Mouse (Mus musculus): ENCODE measurements around the gene 4930519G04Rik.
A peak's percentile ranks its signal among the peaks of the same experiment; 100 is the strongest.
"Not testable (repeated sequence)": the region's sequence is repeated elsewhere in the genome, so short reads cannot be mapped to it uniquely, and the experiment has no call there.

Gene 4930519G04Rik

DNA sequence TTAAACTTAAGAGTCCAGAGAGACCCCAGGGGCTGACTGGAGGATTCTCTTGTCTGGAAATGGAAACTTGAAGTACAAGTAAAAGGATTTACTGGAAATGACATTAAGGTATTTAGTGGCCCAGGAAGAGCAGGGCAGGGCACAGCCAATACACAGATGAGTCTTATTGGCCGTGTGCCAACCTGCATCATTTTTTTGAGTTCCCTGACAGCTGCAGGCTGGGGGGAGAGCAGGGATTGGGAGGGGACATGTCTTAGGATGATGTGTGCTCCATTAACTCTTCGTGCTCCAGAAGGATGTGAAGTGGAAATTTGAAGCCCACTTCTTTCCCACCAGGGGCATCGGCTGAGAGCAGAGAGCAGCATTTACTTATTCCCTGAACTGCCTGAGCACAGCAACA is 11.3 kb upstream of the 4930519G04Rik start:
- DNase-seq (ENCODE audit: low spot score): not testable (repeated sequence)

DNA sequence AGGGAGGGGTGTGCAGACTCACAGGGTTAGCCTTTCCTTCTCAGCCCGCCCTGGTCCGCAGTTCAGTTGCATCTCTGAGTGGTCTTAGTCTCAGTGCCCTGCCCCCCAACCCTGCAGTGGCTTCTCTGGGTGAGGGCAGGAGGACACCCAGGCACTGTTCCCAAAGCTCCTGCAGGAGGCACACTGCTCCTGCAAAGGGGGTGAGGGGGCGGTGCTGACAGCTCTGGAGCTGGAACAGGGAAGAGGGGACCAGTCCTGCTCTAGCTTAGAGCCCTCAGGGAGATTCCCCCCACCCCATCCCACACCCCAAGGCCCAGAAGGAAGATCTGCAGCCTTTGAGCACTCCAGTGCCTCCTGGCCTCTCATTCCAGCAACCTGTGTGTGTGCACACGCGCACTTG is 10.8 kb upstream of the 4930519G04Rik start:
- DNase-seq (ENCODE audit: low spot score): no peak

DNA sequence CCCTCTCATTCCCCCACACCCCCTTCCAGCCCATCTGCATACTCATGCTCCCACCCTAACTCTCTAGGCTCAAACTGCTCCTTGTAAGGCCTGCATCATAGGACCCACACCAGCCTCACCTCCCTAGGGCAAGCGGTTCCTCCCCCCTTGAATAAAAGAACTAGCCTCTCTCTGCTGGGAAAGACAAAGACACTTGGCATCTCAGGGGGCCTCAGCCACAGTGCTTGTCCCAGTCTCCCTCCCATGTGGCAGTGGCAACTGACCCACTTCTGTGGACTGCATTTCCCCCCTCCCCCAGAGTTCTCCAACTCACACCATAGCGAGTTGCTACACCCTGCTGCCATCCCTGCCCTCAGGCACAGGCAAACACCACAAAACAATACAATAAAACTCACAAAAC is 9.1 kb upstream of the 4930519G04Rik start:
- DNase-seq (ENCODE audit: low spot score): not testable (repeated sequence)

DNA sequence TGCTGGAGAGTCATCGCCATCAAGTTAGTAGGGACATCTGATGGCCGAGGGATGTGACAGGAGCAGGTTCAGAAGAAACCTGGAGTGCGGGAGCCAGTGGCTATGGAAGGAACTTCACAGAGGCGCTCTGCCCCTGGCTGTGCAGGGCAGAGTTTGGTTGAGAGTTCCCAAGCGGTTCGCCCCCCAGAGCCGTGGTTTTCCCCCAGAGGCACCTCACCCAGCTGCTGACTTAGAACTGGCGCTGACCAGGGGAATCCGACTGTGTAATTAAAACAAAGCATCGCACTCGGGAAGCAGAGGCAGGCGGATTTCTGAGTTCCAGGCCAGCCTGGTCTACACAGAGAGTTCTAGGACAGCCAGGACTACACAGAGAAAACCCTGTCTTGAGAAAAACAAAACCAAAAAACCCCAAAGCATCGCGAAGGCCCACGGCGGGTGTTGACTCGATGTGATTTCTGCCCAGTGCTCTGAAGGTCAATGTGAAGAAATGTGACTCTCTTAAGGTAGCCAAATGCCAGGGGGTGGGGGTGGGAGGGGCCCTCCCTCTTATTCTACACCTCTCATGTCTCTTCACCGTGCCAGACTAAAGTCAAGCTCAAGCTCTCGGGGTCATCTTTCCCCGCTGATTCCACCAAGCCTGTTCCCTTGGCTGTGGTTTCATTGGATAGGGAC is 1.8 kb upstream of the 4930519G04Rik start:
- DNase-seq (ENCODE audit: low spot score): no peak

DNA sequence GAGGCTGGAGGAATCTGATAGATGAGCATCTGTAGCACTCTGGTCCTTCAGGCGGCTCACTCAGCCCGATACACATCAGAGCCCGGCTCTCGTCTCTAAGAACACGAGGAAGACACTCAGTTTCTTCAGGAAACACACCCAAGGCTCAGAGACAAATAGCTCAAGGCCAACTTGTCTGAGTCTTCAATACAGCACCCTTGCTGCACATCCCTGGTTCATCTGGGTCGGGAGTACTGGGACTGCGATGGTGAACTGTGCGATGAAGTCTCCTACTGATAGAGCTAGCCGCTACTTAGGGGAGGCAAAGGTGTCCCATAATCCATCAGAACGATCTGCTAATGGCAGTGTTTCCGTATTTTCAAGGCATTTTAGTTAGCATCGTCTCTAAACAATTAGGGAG is 5.1 kb downstream of the 4930519G04Rik start, which contains the start of gene Gm9936:
Gene Gm9936, minus strand, starts transcription at position 101 of the 400 bp plus-strand sequence.
- DNase-seq (ENCODE audit: low spot score): no peak

DNA sequence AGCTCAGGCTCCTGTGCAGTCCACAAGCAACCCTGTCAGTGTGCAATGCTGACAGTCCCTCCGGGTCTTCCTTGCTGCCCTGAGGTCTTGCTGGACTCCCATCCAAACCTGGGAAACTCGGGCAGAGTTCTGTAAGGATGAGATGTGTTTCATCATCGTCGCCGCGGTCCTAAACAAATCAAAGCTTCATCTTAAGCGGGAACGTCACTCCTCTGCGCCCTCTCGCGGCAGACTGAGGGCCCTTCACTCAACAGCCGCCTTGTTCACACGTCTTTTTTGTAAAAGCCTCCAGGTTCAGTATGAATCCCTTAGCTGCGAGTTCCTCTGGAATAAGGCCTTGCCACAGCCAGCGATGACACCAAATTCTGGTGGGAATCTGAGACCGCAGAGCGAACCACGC is 5.8 kb downstream of the 4930519G04Rik start:
- peak; percentile 58 for DNase-seq (ENCODE audit: low spot score)

DNA sequence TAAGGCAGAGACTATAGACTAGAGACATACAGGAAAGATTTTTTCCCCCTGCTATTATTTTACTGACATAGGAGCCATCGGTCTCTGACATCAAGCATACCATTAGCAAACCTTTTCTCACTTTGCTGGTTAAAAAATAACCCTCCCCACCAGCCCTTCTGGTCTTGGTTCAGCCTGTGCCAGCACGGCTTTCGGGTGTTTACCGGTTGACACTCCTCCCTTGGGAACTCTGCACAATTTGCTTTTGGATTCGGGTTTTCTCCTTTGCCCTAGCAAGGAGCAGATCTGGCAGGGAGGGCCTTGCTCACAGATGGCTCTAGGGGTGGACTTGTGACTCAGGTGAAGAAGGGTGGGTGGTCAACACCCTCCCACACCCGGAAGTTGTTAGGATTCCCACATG is 8.3 kb downstream of the 4930519G04Rik start:
- DNase-seq (ENCODE audit: low spot score): no peak

DNA sequence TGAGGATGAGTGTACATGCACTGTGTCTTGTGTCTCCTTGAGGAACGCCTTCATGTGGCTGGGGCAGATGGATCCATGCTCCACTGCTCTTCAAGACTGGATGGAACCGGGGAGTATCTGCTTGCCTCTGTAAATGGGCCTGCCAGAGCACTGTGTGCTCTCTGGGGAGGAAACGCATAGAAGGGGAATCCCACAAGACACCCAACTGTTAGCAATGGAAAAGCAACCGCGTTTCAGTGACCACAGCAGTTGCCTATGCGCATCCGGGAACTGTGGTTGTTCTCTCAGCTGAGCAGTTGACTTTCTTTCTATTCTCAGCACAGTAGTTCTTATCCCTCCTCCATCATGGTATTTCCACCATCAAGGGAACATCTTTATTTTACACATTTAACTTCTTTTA is 11.3 kb downstream of the 4930519G04Rik start:
- DNase-seq (ENCODE audit: low spot score): no peak

DNA sequence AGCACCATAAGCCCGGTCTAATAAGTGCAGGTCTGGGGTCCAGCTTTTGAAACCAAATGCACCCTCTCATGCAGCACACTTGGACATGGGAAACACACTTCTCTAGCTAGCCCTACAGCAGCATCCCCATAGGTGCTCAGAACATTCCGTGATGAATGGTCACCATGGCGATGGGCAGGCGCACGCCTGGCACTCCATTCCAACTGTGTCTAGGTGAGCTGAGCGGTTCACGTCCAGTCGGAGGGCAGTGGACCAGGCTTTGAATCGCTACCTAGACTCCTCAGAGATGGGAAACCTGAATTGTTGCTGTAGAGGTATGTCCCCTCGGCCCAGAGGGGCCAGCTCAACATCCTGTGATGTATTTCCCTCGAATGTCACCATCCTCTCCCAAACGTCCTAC is 11.8 kb downstream of the 4930519G04Rik start:
- DNase-seq (ENCODE audit: low spot score): no peak

DNA sequence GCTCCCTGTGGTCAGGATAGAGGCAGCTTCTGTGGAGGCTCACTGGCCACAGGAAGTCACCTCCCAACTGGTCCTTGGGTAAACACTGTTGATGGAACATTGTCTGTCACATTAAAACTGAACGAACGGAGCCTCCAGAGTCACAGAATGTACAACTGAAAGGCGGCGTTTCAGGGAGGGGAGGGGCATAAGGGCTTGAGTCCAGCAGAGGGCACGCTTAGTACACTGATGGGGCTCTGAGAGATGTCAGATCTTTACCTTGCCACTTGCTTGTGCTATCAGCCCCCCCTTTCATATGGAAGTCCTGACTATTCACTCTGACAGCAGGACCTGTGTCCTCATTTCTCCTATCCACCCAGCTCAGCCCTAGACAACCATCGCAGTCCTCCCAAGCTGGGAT is 22.4 kb downstream of the 4930519G04Rik start:
- no peak for DNase-seq (ENCODE audit: low spot score)

DNA sequence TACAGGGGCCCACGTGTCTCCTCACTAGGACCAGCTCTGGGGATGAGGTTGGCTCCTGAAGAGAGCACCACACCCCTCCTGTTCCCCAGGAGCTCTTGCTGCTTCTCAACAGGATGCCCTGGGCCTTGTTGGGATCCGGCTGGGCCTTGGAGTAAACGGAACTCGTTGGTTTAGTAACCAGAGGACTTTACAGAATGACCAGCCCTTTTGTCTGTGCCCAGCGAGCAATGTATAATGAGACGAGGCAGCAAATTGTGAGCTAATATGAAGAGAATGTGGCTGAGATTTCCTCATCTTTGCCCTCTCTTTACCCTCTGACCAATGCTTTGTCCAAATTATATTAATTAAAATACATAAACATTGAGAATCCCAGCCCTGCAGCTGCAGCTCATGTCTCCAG is 22.9 kb downstream of the 4930519G04Rik start:
- no peak for DNase-seq (ENCODE audit: low spot score)

DNA sequence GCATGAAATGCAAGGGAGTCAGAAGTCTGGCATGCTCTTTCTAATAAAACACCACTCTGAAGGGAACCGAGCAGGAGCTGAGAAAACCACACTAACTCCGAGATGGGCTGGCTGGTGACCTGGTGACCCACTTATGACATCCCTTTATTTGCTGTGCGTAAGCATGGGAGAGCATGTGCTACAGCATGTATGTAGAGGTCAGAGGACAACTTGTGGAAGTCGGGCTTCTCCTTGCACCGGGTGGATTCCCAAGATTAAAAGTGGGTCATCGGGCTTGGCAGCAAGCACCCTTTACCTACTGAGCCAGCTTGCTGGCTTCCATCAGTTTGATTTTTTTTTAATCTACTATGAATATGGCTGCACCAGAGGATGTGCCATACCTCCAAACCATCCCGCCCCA is 24.0 kb downstream of the 4930519G04Rik start:
- no peak for DNase-seq (ENCODE audit: low spot score)

DNA sequence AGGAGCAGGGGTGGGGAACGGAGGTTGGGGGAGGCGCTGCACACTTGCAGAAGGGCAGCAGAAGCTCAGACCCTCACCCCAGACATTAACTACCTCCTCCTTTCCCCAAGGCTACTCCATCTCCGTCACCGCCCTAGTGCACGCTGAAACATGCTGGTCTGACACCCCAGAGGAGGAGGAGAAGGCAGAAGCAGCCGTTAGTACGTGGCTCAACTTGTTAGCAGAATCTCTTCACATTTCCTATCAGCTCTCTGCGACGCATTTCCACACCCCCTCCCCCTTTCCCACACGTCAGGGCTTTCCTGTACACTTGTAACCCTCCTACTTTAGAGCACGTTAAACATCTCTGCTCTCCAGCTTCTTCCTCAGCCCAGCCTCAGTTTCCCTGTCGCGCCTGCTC is 25.9 kb downstream of the 4930519G04Rik start:
- DNase-seq (ENCODE audit: low spot score): no peak

DNA sequence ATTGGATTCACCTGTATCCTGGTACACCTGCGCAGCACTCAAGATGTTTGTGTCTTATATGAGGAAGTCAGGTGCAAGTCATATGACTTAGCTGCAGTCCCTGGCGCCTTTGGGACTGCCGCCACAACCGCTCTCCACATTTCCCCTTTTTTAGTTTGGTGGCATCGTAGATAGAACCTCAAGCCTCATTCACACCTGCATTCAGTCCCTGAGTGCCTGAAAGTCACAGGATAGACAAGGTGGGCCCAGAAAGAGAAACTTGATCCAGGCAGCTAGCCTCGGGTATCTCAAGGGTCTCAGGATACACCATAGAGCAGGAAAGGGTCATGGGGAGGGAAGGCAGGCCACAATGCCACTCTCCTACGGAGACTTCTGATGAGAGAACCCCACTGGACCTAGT is 28.9 kb downstream of the 4930519G04Rik start:
- DNase-seq (ENCODE audit: low spot score): not testable (repeated sequence)

DNA sequence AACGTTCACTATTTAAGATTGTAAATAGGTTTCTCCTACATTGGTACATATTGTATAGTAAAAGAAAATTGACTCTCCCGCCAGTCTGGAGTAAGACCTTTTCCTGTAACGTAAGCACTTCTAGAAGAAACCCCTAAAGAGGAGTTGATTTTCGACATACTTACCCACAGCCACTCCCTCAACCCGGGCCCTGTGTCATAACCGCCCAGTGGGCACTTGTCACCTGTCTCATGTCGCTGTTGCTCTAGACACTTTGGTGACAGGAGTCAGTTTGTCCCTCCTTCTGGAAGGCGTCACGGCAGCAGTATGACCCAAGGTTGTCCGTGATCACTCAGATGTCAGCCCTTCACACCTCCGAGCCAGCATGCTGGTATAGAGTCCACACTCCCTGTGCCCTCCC is 29.6 kb downstream of the 4930519G04Rik start:
- DNase-seq (ENCODE audit: low spot score): no peak

DNA sequence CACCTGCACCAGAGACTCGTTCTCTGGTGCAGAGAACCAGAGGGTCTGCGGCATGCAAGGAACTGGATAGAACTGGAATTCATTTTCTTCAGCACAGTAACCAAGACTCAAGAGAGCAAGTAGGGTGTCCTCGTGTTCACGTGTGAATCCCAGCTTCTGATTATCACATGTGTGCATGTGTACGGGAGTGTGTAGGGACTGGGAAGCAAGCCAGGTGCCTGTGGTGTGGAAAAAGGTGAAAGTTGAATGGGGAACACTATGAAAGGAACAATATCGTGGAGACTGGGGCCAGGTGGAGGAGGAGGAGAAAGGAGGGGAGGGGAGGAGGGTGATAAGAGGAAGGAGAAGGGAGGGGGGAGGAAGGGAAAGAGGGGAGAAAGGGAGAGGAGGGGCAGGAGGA is 33.3 kb downstream of the 4930519G04Rik start:
- DNase-seq (ENCODE audit: low spot score): no peak

DNA sequence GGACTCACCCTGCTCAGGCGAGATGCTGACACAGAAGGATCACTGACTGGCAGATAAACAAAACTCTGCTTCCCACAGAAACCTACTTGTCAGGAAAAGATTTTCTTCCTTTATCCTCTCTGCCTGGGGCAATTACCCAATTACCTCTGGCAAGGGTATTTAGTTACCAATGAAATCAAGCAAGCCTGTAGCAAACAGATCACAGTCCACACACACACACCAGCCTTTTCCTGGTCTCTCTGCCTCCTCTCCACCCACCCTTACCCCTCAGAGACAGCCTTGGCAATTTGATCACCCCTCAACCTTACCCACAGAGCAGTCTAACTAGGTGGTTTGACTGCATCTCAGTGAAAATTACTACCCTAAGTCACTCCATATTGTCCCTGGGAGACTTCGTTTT is 35.5 kb downstream of the 4930519G04Rik start:
- DNase-seq (ENCODE audit: low spot score): no peak

DNA sequence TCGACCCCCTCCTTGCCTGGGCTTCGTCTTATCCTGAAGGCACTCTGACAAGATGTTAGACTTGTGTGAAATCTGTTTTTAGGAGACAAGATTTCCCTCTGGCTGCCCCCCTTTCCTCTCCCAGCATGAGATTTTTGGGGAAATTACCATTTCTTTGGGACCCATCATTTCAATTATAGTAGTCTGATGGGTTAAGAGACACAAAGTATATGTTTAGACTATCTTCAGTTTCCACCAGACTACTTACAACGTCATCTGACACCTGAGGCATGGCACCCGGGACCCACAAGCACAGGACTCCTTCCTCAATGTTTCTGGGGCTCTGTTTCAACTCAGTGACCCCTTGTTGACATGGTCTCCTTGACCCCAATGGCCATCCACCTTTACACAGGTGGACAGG is 42.1 kb downstream of the 4930519G04Rik start:
- DNase-seq (ENCODE audit: low spot score): no peak

DNA sequence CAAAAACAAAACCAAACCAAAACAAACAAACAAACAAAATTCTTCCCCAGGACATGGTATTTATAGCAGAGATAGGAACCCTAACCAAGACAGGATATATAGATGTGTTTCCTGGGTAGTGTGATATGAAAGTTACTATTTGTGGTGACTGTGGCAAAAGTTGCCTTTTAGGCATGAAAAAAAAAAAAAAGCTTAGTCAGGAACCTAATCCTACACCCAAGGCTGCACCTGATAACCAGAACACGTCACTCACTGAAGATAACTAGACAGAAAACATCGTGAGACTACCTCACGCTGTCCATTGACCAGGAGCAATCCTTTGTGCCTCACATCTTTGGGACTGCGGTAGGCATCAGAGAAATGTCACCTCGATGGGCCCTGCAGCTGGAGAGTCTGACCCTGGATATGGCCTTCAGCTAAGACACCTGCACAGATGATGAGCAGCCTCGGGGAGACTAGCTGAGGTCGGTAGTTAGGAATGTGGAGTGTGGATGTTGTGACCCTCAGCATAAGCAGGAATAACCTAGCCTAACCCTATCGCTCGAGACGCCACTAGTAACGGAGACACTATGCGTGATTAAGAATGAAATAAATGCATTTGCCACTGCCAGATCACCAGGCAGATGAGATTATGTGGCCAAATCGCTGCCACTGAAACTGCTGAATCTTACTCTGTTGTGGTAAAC is 43.4 kb downstream of the 4930519G04Rik start, which contains the start of gene Oasl2:
Gene Oasl2, plus strand, starts transcription at position 249 of the 686 bp plus-strand sequence.
- no peak for DNase-seq (ENCODE audit: low spot score)

DNA sequence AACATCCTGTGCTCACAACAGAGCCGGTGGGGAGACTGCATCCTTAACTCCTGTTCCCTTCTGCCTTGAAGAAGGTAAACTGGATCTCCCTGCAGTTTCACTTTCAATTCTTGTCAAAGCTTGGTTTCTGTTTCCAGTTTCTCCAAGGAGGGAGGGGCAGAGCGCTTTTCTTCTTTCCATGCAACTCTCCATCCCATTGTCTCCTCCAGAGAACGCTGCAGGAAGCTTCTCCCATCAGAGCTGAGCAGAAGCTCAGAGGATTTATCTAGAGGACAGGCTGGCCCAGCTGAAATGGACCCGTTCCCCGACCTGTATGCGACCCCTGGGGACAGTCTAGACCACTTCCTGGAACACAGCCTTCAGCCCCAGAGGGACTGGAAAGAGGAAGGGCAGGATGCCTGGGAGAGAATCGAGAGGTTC is 43.9 kb downstream of the 4930519G04Rik start:
- DNase-seq (ENCODE audit: low spot score): peak; percentile 26

DNA sequence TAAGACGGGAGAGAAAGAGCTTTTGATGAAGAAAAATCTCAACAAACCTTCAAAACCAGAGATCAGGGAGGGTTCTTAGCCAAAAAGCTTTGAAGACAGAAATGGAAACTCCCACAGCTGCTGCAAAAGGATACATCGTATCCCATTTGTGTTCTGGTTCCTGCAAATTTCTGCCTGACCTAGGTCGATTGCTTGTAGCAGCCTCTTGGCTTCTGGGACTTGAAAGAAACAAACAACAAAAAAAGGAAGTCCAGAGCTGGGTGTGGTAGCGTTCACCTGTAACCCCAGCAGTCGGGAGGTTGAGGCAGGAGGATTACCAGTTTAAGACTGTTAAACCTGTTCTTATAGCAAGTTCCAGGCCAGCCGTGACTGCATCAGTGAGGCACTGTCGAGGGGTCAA is 45.4 kb downstream of the 4930519G04Rik start:
- DNase-seq (ENCODE audit: low spot score): no peak

DNA sequence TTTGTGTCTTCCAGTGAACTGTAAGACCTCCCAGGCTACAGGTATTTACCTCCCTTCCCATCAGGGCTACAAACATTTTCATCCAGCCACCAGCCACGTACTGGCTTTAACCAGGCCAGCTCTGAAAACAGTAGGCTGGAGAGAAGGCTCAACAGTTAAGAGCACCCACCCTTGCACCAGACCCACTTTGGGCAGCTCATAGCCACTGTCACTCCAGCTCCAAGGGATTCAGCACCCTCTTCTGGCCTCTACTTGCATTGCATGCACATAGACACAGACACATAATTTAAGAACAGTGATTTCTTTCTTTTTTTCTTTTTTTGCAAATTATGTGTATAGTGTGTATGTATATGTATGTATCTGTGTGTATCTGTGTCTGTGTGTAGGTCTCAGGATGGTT is 48.9 kb downstream of the 4930519G04Rik start:
- DNase-seq (ENCODE audit: low spot score): peak; percentile 29

DNA sequence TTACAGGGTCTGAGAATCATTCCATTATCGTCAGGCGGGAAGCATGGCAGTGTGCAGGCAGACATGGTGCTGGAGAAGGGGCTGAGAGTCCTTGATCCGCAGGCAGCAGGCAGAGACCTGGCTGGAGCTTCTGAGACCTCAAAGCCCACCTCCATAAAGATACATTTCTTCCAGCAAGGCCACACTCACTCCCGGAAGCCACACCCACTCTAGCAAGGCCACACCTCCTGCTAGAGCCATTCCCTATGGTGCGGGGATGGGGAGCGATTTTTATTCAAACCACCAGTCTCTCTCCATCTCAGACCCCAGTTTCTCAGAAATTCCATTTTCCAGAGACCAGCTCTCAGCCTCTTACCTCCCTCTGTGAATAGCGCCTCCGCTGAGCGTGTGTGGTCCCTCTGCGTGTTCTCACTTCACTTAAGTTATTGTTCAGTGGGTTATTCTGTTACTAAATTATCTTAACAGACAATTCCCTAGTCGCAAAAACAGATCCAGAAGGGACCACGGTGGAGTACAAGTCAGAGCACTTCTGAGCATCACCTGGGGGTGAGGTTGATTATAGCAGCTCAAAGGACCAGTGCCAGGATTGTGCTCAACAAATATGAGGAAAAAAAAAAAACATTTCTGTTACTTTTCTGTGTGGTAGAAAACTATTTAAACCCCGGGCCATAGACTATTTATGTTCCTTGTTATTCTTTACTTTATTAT is 55.3 kb downstream of the 4930519G04Rik start:
- no peak for DNase-seq (ENCODE audit: low spot score)

Data from ovary, postnatal 14 days (tissue).